Mouse (Mus musculus): Measurements from ENCODE around the gene C1ql4. TPM values are rescaled to one million over a fixed set of nuclear protein-coding genes. Genes with fewer than 3 reads are reported as not detected.

The C1ql4 gene
- polyA plus RNA-seq, 1 experiment from 2014 or later, result not detected

GRCm38 (mm10) chr15:99096831-99097500, 9.3 kb upstream of the C1ql4 start:
- Histone ChIP-seq H3K4me1 (peaks cover 47% of the 10 kb centered on the region), H3K27ac (no peak overlapping the region), H3K9me3 (no peaks in the 10 kb centered on the region), H3K36me3 (no peaks in the 10 kb centered on the region), H3K4me2 (peak overlapping the region; percentile 62), H3K27me3 (peaks cover 88% of the 10 kb centered on the region), H3K9ac (peak overlapping the region; percentile 20; the same call in 1 of the 2 replicates), H3K4me3 (peak overlapping the region; percentile 34)
- under 1% methylated on average over 56 of the region's 58 CpGs for WGBS
- ATAC-seq (ENCODE audit: borderline replicate concordance, extremely low read depth, low FRiP score, low TSS enrichment), result no peak

- no peak overlapping the region for H3K9ac ChIP-seq
- ATAC-seq (ENCODE audit: borderline replicate concordance, extremely low read depth, low FRiP score, low TSS enrichment), result no peak
- 6% methylated on average over 24 of the region's 24 CpGs for WGBS
Measured at GRCm38 (mm10) chr15:99096061-99096793, 8.6 kb upstream of the C1ql4 start.

GRCm38 (mm10) chr15:99095356-99095755, 7.7 kb upstream of the C1ql4 start:
- Histone ChIP-seq H3K27me3 (peaks cover 99% of the 10 kb centered on the region), H3K9ac (no peak overlapping the region), H3K4me3 (no peak overlapping the region), H3K27ac (no peak overlapping the region), H3K4me2 (no peak overlapping the region), H3K4me1 (peaks cover 47% of the 10 kb centered on the region), H3K9me3 (no peaks in the 10 kb centered on the region), H3K36me3 (no peaks in the 10 kb centered on the region)
- no peak for ATAC-seq (ENCODE audit: borderline replicate concordance, extremely low read depth, low FRiP score, low TSS enrichment)
- 4% methylated on average over 6 of the region's 6 CpGs for WGBS

More at GRCm38 (mm10) chr15:99096061-99096793, 8.6 kb upstream of the C1ql4 start:
- Histone ChIP-seq H3K27ac (no peak overlapping the region), H3K36me3 (no peaks in the 10 kb centered on the region), H3K4me1 (peaks cover 47% of the 10 kb centered on the region), H3K27me3 (peaks cover 96% of the 10 kb centered on the region), H3K4me2 (peak overlapping the region; percentile 62), H3K9me3 (no peaks in the 10 kb centered on the region), H3K4me3 (peak overlapping the region; percentile 34)

GRCm38 (mm10) chr15:99094631-99095270, 7.1 kb upstream of the C1ql4 start:
- H3K9ac ChIP-seq, result no peak overlapping the region
- no peaks in the 10 kb centered on the region for H3K9me3 ChIP-seq
- H3K27me3 ChIP-seq, result peaks cover 99% of the 10 kb centered on the region
- ATAC-seq (ENCODE audit: borderline replicate concordance, extremely low read depth, low FRiP score, low TSS enrichment), result no peak
- H3K27ac ChIP-seq, result no peak overlapping the region
- H3K36me3 ChIP-seq, result no peaks in the 10 kb centered on the region
- H3K4me2 ChIP-seq, result peak overlapping the region; percentile 29
- 2% methylated on average over 27 of the region's 27 CpGs for WGBS
- peaks cover 47% of the 10 kb centered on the region for H3K4me1 ChIP-seq
- H3K4me3 ChIP-seq, result 0 out of 2 replicates have a peak overlapping the region, but pooled peaks have one; percentile 14

GRCm38 (mm10) chr15:99093291-99094258, 6.0 kb upstream of the C1ql4 start:
- Histone ChIP-seq H3K4me2 (peak overlapping the region; percentile 91), H3K4me1 (peaks cover 38% of the 10 kb centered on the region), H3K4me3 (peak overlapping the region; percentile 46), H3K9me3 (no peaks in the 10 kb centered on the region), H3K9ac (peak overlapping the region; percentile 45), H3K27me3 (peaks cover 99% of the 10 kb centered on the region), H3K27ac (no peak overlapping the region), H3K36me3 (no peaks in the 10 kb centered on the region)
- ATAC-seq (ENCODE audit: borderline replicate concordance, extremely low read depth, low FRiP score, low TSS enrichment), result no peak; the same call in 1 of the 2 replicates
- 1% methylated on average over 56 of the region's 56 CpGs for WGBS

GRCm38 (mm10) chr15:99092870-99093269, 5.3 kb upstream of the C1ql4 start, which contains the start of gene Dnajc22:
TSS of gene Dnajc22 (plus strand) at chr15:99093170.
- Histone ChIP-seq H3K4me2 (peak within 1 kb of the TSS; percentile 91), H3K9ac (peak within 1 kb of the TSS; percentile 45), H3K27me3 (peaks cover 99% of the 10 kb centered on the region), H3K27ac (no peak within 1 kb of the TSS), H3K9me3 (no peaks in the 10 kb centered on the region), H3K4me1 (peaks cover 39% of the 10 kb centered on the region), H3K36me3 (no peaks in the 10 kb centered on the region), H3K4me3 (peak within 1 kb of the TSS; percentile 46)
- 36% methylated on average over 8 of the region's 8 CpGs for WGBS
- no peak for ATAC-seq (ENCODE audit: borderline replicate concordance, extremely low read depth, low FRiP score, low TSS enrichment)

GRCm38 (mm10) chr15:99089069-99089468, 1.5 kb upstream of the C1ql4 start:
- H3K27ac ChIP-seq, result no peak overlapping the region
- no peaks in the 10 kb centered on the region for H3K36me3 ChIP-seq
- WGBS, result 12% methylated on average over 14 of the region's 14 CpGs
- H3K9ac ChIP-seq, result no peak overlapping the region
- H3K4me1 ChIP-seq, result peaks cover 22% of the 10 kb centered on the region
- H3K4me2 ChIP-seq, result 0 out of 2 replicates have a peak overlapping the region, but pooled peaks have one; percentile 17
- H3K4me3 ChIP-seq, result peak overlapping the region; percentile 22; the same call in 1 of the 2 replicates
- ATAC-seq (ENCODE audit: borderline replicate concordance, extremely low read depth, low FRiP score, low TSS enrichment), result no peak
- H3K27me3 ChIP-seq, result peaks cover 100% of the 10 kb centered on the region
- no peaks in the 10 kb centered on the region for H3K9me3 ChIP-seq

- no peak overlapping the region for H3K9ac ChIP-seq
- 0 out of 2 replicates have a peak, but pooled peaks cover under 1% of the 10 kb centered on the region for H3K36me3 ChIP-seq
- H3K4me1 ChIP-seq, result peaks cover 18% of the 10 kb centered on the region
- H3K4me2 ChIP-seq, result peak overlapping the region; percentile 44
- 1% methylated on average over 27 of the region's 27 CpGs for WGBS
- peak; percentile 53; the same call in 1 of the 2 replicates for ATAC-seq (ENCODE audit: borderline replicate concordance, extremely low read depth, low FRiP score, low TSS enrichment)
- no peak overlapping the region for H3K27ac ChIP-seq
- H3K9me3 ChIP-seq, result no peaks in the 10 kb centered on the region
- peak overlapping the region; percentile 22 for H3K4me3 ChIP-seq
- H3K27me3 ChIP-seq, result peaks cover 97% of the 10 kb centered on the region
Measured at GRCm38 (mm10) chr15:99088292-99088691, 675 bp upstream of the C1ql4 start.

- ATAC-seq (ENCODE audit: borderline replicate concordance, extremely low read depth, low FRiP score, low TSS enrichment), result no peak
- H3K9ac ChIP-seq, result no peak overlapping the region
- H3K4me3 ChIP-seq, result no peak overlapping the region
- no peak overlapping the region for H3K4me2 ChIP-seq
- no peak overlapping the region for H3K27ac ChIP-seq
- H3K4me1 ChIP-seq, result peaks cover 18% of the 10 kb centered on the region
- WGBS, result 80% methylated on average over 4 of the region's 4 CpGs
- peaks cover 23% of the 10 kb centered on the region for H3K36me3 ChIP-seq
- H3K9me3 ChIP-seq, result no peaks in the 10 kb centered on the region
- H3K27me3 ChIP-seq, result peaks cover 74% of the 10 kb centered on the region
Measured at GRCm38 (mm10) chr15:99085997-99086396, 1.6 kb downstream of the C1ql4 start.

- no peak overlapping the region for H3K9ac ChIP-seq
- H3K9me3 ChIP-seq, result no peaks in the 10 kb centered on the region
- H3K4me3 ChIP-seq, result no peak overlapping the region
- peaks cover 18% of the 10 kb centered on the region for H3K4me1 ChIP-seq
- no peak overlapping the region for H3K27ac ChIP-seq
- no peak for ATAC-seq (ENCODE audit: borderline replicate concordance, extremely low read depth, low FRiP score, low TSS enrichment)
- peaks cover 60% of the 10 kb centered on the region for H3K27me3 ChIP-seq
- peak overlapping the region; percentile 2; the same call in 1 of the 2 replicates for H3K4me2 ChIP-seq
- 13% methylated on average over 19 of the region's 19 CpGs for WGBS
- peaks cover 31% of the 10 kb centered on the region for H3K36me3 ChIP-seq
Measured at GRCm38 (mm10) chr15:99084618-99085017, 3.0 kb downstream of the C1ql4 start.
